In the genomic region with DNA sequence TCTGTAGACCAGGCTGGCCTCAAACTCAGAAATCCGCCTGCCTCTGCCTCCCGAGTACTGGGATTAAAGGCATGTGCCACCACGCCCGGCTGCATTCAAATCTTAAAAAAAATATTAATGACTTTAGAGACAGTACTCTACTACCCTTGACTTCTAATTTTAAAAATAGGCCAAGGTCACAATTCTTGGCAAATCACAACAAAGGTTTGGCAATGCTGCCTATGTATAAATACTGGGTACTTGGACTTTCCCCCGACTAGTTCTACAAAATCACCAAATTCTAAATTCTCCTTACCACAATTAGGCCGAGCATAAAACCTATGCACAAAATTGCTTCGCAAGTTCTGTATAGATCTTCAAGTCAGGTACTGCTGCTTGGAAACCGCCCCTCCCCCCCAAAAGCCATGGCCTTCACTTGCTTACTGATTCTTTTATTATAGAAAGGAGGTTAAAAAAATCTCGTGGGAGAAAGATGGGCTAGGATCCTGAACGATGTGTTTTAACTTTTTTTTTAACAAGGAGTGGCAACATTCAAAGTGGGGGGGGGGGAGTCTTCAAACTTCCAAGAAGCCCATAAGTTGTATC, we compare ENCODE assay signal across 8 mouse cellular contexts. TPM values are rescaled to one million over a fixed set of nuclear protein-coding genes. Genes with fewer than 3 reads are reported as not detected.
DNase-seq lines count a peak whose midpoint lies in the region; ATAC-seq and TF ChIP-seq lines count a peak whose summit lies in the region.
"Had no signal": no experiment of that assay in that cellular context is flagged by ENCODE, and none has a peak within 500 bp of the region (broad histone marks: within the 10 kb centered on the region; RNA-seq: fewer than 3 reads in every experiment).

No protein-coding gene starts in this region.

- TF ChIP-seq EP300 in CH12.LX (IDR thresholded peaks at IDR 0.05; ENCODE audit: low read length) = no peak

- no peak for TF ChIP-seq POLR2A in CH12.LX (IDR thresholded peaks at IDR 0.05; ENCODE audit: low read depth, low read length)

- H3K9me3 ChIP-seq in CH12.LX (replicated peaks; ENCODE audit: low read length) = no peaks in the 10 kb centered on the region
- H3K9me3 ChIP-seq in heart, embryonic 12.5 days (replicated peaks) = no peaks in the 10 kb centered on the region
- no peaks in the 10 kb centered on the region for H3K9me3 ChIP-seq in neural tube, embryonic 15.5 days (replicated peaks)

- H3K9ac ChIP-seq in CH12.LX (ENCODE audit: insufficient read depth, low read depth) = peak overlapping the region; percentile 62
- H3K9ac ChIP-seq in heart, embryonic 12.5 days = peak overlapping the region; percentile 98; the same call in 1 of the 2 replicates
- H3K9ac ChIP-seq in neural tube, embryonic 15.5 days (replicated peaks) = no peak overlapping the region

- dilution Hi-C loops in CH12.LX (cut with MboI; ENCODE audit: extremely low pct_ligation_motif_present, extremely low pct_unique_long_range_greater_than_20kb, low sequenced_read_pairs) = no loop called here

- peaks cover 5 to 20% of the 10 kb centered on the region in 2 experiments; a peak in 2 of 4 replicates for H3K4me1 ChIP-seq in CH12.LX (ENCODE audit: control insufficient read depth in 1 of 2, insufficient read depth in 2 of 2)
- H3K4me1 ChIP-seq in heart, embryonic 12.5 days (replicated peaks) = peaks cover 18% of the 10 kb centered on the region
- peaks cover 18% of the 10 kb centered on the region for H3K4me1 ChIP-seq in neural tube, embryonic 15.5 days

- peaks cover 0 to 17% of the 10 kb centered on the region in 2 experiments for H3K36me3 ChIP-seq in CH12.LX (replicated peaks in 1 of 2; ENCODE audit: control insufficient read depth in 1 of 2, insufficient read depth in 1 of 2, low read length in 1 of 2)
- H3K36me3 ChIP-seq in heart, embryonic 12.5 days = peaks cover 5% of the 10 kb centered on the region
- H3K36me3 ChIP-seq in neural tube, embryonic 15.5 days = no peaks in the 10 kb centered on the region

- DNase-seq in 3T3-L1 (ENCODE audit: low read depth, low spot score) (peak; percentile 20), CH12.LX (ENCODE audit: extremely low read depth) (peak; percentile 10)
- peak; percentile 28 for DNase-seq in kidney, postnatal 10 days
- DNase-seq in urinary bladder, postnatal 36 days (ENCODE audit: low spot score in 2 of 2) = no peak
- no peak for DNase-seq in right cerebral cortex, adult 18-20 months

- H3K4me2 ChIP-seq in CH12.LX (ENCODE audit: insufficient read depth, low read depth, poor library complexity, severe bottlenecking) = peak overlapping the region; percentile 74
- peak overlapping the region; percentile 81 for H3K4me2 ChIP-seq in heart, embryonic 12.5 days
- H3K4me2 ChIP-seq in neural tube, embryonic 15.5 days = peak overlapping the region; percentile 98

- no peak for ATAC-seq in heart, embryonic 12.5 days (ENCODE audit: insufficient number of reproducible peaks, low FRiP score)
- no peak for ATAC-seq in neural tube, embryonic 15.5 days (ENCODE audit: low FRiP score)

- in situ Hi-C loops in CH12.LX (cut with MboI; ENCODE audit: low pct_ligation_motif_present, low pct_unique_long_range_greater_than_20kb, low sequenced_read_pairs) = no loop called here

- H3K4me3 ChIP-seq in CH12.LX (replicated peaks in 1 of 3; ENCODE audit: low read depth in 2 of 3, low read length in 2 of 3, poor library complexity in 1 of 3) = peak overlapping the region; percentile 77 to 89 (median 79)
- H3K4me3 ChIP-seq in heart, embryonic 12.5 days = peak overlapping the region; percentile 98
- peak overlapping the region; percentile 77; the same call in 1 of the 2 replicates for H3K4me3 ChIP-seq in neural tube, embryonic 15.5 days (replicated peaks)

- peaks cover 4% of the 10 kb centered on the region for H3K27me3 ChIP-seq in CH12.LX (replicated peaks)
- peaks cover 19% of the 10 kb centered on the region for H3K27me3 ChIP-seq in heart, embryonic 12.5 days (replicated peaks)
- H3K27me3 ChIP-seq in neural tube, embryonic 15.5 days (replicated peaks) = peaks cover 27% of the 10 kb centered on the region

- TF ChIP-seq CTCF in CH12.LX (conservative IDR thresholded peaks at IDR 0.05 in 1 of 2, IDR thresholded peaks at IDR 0.05 in 1 of 2; ENCODE audit: low read depth in 2 of 2, low read length in 2 of 2) = no peak

- WGBS in heart, embryonic 12.5 days = 79% methylated on average over 10 of the region's 10 CpGs
- WGBS in neural tube, embryonic 15.5 days = 78% methylated on average over 10 of the region's 10 CpGs

- no peak for TF ChIP-seq RAD21 in CH12.LX (IDR thresholded peaks at IDR 0.05; ENCODE audit: low read depth, low read length)

- peaks cover 27% of the 10 kb centered on the region for H3K79me2 ChIP-seq in CH12.LX (replicated peaks; ENCODE audit: control insufficient read depth, extremely low read depth, insufficient read depth, poor library complexity, severe bottlenecking)

- H3K27ac ChIP-seq in CH12.LX (ENCODE audit: insufficient read depth, low read depth) = no peak overlapping the region
- H3K27ac ChIP-seq in heart, embryonic 12.5 days (ENCODE audit: poor library complexity, severe bottlenecking) = no peak overlapping the region
- no peak overlapping the region for H3K27ac ChIP-seq in neural tube, embryonic 15.5 days (replicated peaks)

TF ChIP-seq in CH12.LX, 34 proteins besides CTCF, POLR2A, EP300 and RAD21:
- no peak for TF ChIP-seq MXI1 (IDR thresholded peaks at IDR 0.05; ENCODE audit: low read depth, low read length)
- no peak for TF ChIP-seq SMC3 (IDR thresholded peaks at IDR 0.05; ENCODE audit: low read depth, low read length)
- 0 out of 2 replicates have a peak, but pooled peaks have one; percentile 4 for TF ChIP-seq CHD1 (IDR thresholded peaks at IDR 0.05; ENCODE audit: low read depth, low read length)
- no peak for TF ChIP-seq KAT2A (IDR thresholded peaks at IDR 0.05; ENCODE audit: insufficient replicate concordance, low read length)
- no peak for TF ChIP-seq MAFK (IDR thresholded peaks at IDR 0.05; ENCODE audit: insufficient replicate concordance, low read length)
- TF ChIP-seq USF2 (conservative IDR thresholded peaks at IDR 0.05; ENCODE audit: low read depth, low read length) = no peak

RNA-seq across cellular contexts. Expression of gene Etfa, which starts 1.3 kb away (rescaled TPM):
- total RNA-seq in CH12.LX (2012; rRNA removed) (37.8 and 42.7 TPM in 2 replicates), CH12.LX (2014; rRNA removed) (60.1 and 69.3 TPM in 2 replicates)
- polyA plus RNA-seq in CH12.LX (2012; ENCODE audit: insufficient read length, low read depth) = 121 and 139 TPM in 2 replicates
- polyA plus RNA-seq in heart, embryonic 12.5 days (2016; fragmentation: Nextera tagmentation; extraction: Ambion mirVana) = 318 and 327 TPM in 2 replicates
- 100 and 139 TPM in 2 replicates for polyA plus RNA-seq in neural tube, embryonic 15.5 days (2015; fragmentation: Nextera tagmentation; extraction: Ambion mirVana)

RNA-seq across cellular contexts. Expression of gene Isl2, which starts 27.7 kb away (rescaled TPM):
- 0.25 and 0.47 TPM in 2 replicates for total RNA-seq in CH12.LX (2012; rRNA removed)
- total RNA-seq in CH12.LX (2014; rRNA removed) = 0.35 and 0.55 TPM in 2 replicates
- polyA plus RNA-seq in CH12.LX (2012; ENCODE audit: insufficient read length, low read depth) = 0.56 and 0.68 TPM in 2 replicates
- 0.59 and 1.0 TPM in 2 replicates for polyA plus RNA-seq in heart, embryonic 12.5 days (2016; fragmentation: Nextera tagmentation; extraction: Ambion mirVana)
- 13.7 and 18.0 TPM in 2 replicates for polyA plus RNA-seq in neural tube, embryonic 15.5 days (2015; fragmentation: Nextera tagmentation; extraction: Ambion mirVana)
- polyA plus RNA-seq: cortical plate, adult 2 months had no signal

Comparison
In these comparisons a context has a peak if more than half of its experiments do, and no peak if none do; other contexts are left out.
1. DNase-seq: peak in 3T3-L1 (single experiment), CH12.LX (single experiment) and kidney, postnatal 10 days (single experiment); none in urinary bladder, postnatal 36 days (0 of 2) and right cerebral cortex, adult 18-20 months (single experiment).
2. Peak in every context shown above with its lines, with median percentiles within 50 percentile points of each other: H3K4me2 ChIP-seq and H3K4me3 ChIP-seq.